Mouse (Mus musculus): ENCODE measurements around the gene Btbd35f2. TPM values are rescaled to one million over a fixed set of nuclear protein-coding genes. Genes with fewer than 3 reads are reported as not detected.
"Not testable (repeated sequence)": the region's sequence is repeated elsewhere in the genome, so short reads cannot be mapped to it uniquely, and the experiment has no call there.

Gene Btbd35f2
- not detected in 2 replicates for polyA plus RNA-seq (2014; fragmentation: Nextera tagmentation; extraction: Ambion mirVana)

DNA sequence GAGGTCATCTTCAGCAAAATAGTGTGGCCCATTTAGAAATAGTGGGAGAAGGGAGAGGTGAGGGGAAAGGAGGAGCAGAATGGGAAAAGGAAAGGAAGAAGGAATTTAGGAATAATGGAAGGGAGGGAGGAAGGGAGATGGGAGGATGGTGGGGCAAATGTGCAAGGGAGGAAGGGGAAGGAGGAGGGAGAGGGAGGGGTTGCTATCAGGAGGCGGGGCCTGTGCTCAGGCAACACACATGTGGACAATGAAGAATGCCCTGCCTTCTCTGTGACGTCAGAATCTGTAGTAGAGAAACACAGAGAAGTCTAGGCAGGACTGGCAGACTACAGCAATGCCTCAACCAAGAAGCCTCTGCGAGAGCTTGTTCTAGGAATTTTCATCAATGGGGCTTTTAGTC is at the start of gene Btbd35f2:
Gene Btbd35f2, plus strand, starts transcription at position 301 of the 400 bp plus-strand sequence.
- not testable (repeated sequence) for H3K27me3 ChIP-seq (ENCODE audit: control insufficient read depth, insufficient read depth, low read length); H3K4me3 ChIP-seq (ENCODE audit: low read depth, low read length); H3K27ac ChIP-seq (ENCODE audit: low read depth, low read length); H3K9me3 ChIP-seq (ENCODE audit: control insufficient read depth, low read length); ATAC-seq (ENCODE audit: low FRiP score); H3K36me3 ChIP-seq (ENCODE audit: control insufficient read depth, insufficient read depth, low read length); H3K4me2 ChIP-seq (replicated peaks; ENCODE audit: low read depth, low read length); H3K4me1 ChIP-seq (replicated peaks; ENCODE audit: control insufficient read depth, insufficient read depth, low read length); DNase-seq (ENCODE audit: low spot score); H3K9ac ChIP-seq (ENCODE audit: low read depth, low read length)
- no CpG with 5 or more reads among the region's 3 CpGs for WGBS

Other genes starting within 250 kb of the Btbd35f2 start
- gene Btbd35f22, start 230.6 kb upstream of the Btbd35f2 start, polyA plus RNA-seq (2014; fragmentation: Nextera tagmentation; extraction: Ambion mirVana): not detected in 2 replicates

All from hindbrain, embryonic 11.5 days (tissue).